Mouse (Mus musculus) myocyte (in vitro differentiated cells): Measurements from ENCODE around the gene Dnttip2. TPM values are rescaled to one million over a fixed set of nuclear protein-coding genes. Genes with fewer than 3 reads are reported as not detected.
"Not testable (repeated sequence)": the region's sequence is repeated elsewhere in the genome, so short reads cannot be mapped to it uniquely, and the experiment has no call there.

Experiments
- H3K27me3 ChIP-seq: one replicate; pipeline ENCODE4 v1.6.1; 2011; ENCODE audit not compliant: control insufficient read depth, insufficient read depth, insufficient read length
- H3K36me3 ChIP-seq: one replicate; pipeline ENCODE4 v1.6.1; 2011; ENCODE audit not compliant: control insufficient read depth, insufficient read depth
- H3K4me2 ChIP-seq: one replicate; pipeline ENCODE4 v1.6.1; 2011; ENCODE audit warnings: low read depth, control low read depth
- H3K4me3 ChIP-seq: one replicate; pipeline ENCODE4 v1.5.1; 2011; ENCODE audit warnings: mild to moderate bottlenecking, control low read depth, moderate library complexity
- H3K79me2 ChIP-seq: one replicate; pipeline ENCODE4 v1.6.1; 2011; ENCODE audit not compliant: control insufficient read depth, insufficient read depth
- H3ac ChIP-seq: one replicate; pipeline ENCODE4 v1.6.1; 2011; ENCODE audit not compliant: control insufficient read depth, insufficient read length
- CEBPB ChIP-seq: IDR thresholded peaks from 2 replicates; pipeline ENCODE4 v1.6.1; 2011; ENCODE audit warnings: mild to moderate bottlenecking, moderate library complexity; ENCODE audit not compliant: poor library complexity, insufficient read depth, severe bottlenecking
- E2F4 ChIP-seq: IDR thresholded peaks from one replicate; pipeline ENCODE4 v1.6.1; 2011; ENCODE audit warnings: mild to moderate bottlenecking, control low read depth, moderate library complexity; ENCODE audit not compliant: insufficient read depth
- MAX ChIP-seq: IDR thresholded peaks from one replicate; pipeline ENCODE4 v1.6.1; 2011; ENCODE audit warnings: low read depth, mild to moderate bottlenecking, control low read depth
- MYOD1 ChIP-seq, 3 experiments: IDR thresholded peaks; one replicate each; pipeline ENCODE4 v1.6.1; 2011; ENCODE audit warnings: control low read depth in 2 of 3, low read depth in 2 of 3, mild to moderate bottlenecking in 2 of 3, moderate library complexity in 1 of 3; ENCODE audit not compliant: insufficient read length in 2 of 3, control insufficient read depth in 1 of 3
- MYOG ChIP-seq, 3 experiments: IDR thresholded peaks; one replicate each; pipeline ENCODE4 v1.6.1; 2011; ENCODE audit warnings: control low read depth in 2 of 3, low read depth in 2 of 3, mild to moderate bottlenecking in 2 of 3; ENCODE audit not compliant: insufficient read length in 2 of 3, control insufficient read depth in 1 of 3, insufficient read depth in 1 of 3
- POLR2A ChIP-seq: IDR thresholded peaks from one replicate; pipeline ENCODE4 v1.6.1; 2011; ENCODE audit warnings: low read depth, mild to moderate bottlenecking, control low read depth, moderate library complexity; ENCODE audit not compliant: insufficient read length
- POLR2AphosphoS2 ChIP-seq: IDR thresholded peaks from one replicate; pipeline ENCODE4 v1.6.1; 2011; ENCODE audit warnings: low read depth, control low read depth; ENCODE audit not compliant: insufficient read length
- REST ChIP-seq: IDR thresholded peaks from one replicate; pipeline ENCODE4 v1.6.1; 2011; ENCODE audit warnings: mild to moderate bottlenecking, control low read depth, moderate library complexity; ENCODE audit not compliant: insufficient read depth, insufficient read length
- SRF ChIP-seq: IDR thresholded peaks from one replicate; pipeline ENCODE4 v1.6.1; 2011; ENCODE audit warnings: low read depth; ENCODE audit not compliant: control insufficient read depth, insufficient read length
- TCF12 ChIP-seq: IDR thresholded peaks from one replicate; pipeline ENCODE4 v1.6.1; 2011; ENCODE audit warnings: mild to moderate bottlenecking, control low read depth; ENCODE audit not compliant: poor library complexity, insufficient read depth, severe bottlenecking
- TCF3 ChIP-seq: IDR thresholded peaks from one replicate; pipeline ENCODE4 v1.6.1; 2011; ENCODE audit warnings: low read depth, control low read depth; ENCODE audit not compliant: insufficient read length
- USF1 ChIP-seq: IDR thresholded peaks from one replicate; pipeline ENCODE4 v1.6.1; 2011; ENCODE audit warnings: low read depth, mild to moderate bottlenecking, control low read depth, moderate library complexity
- polyA plus RNA-seq: library from polyadenylated mRNA; unstranded; fragments of >200 nt; fragmentation: generic; extraction: Trizol; gene quantifications from one replicate; pipeline ENCODE4 v1.2.1, GENCODE M21; 2012; ENCODE audit warnings: missing spikeins

Gene Dnttip2
- polyA plus RNA-seq, 1 experiment: 18.5 TPM

DNA sequence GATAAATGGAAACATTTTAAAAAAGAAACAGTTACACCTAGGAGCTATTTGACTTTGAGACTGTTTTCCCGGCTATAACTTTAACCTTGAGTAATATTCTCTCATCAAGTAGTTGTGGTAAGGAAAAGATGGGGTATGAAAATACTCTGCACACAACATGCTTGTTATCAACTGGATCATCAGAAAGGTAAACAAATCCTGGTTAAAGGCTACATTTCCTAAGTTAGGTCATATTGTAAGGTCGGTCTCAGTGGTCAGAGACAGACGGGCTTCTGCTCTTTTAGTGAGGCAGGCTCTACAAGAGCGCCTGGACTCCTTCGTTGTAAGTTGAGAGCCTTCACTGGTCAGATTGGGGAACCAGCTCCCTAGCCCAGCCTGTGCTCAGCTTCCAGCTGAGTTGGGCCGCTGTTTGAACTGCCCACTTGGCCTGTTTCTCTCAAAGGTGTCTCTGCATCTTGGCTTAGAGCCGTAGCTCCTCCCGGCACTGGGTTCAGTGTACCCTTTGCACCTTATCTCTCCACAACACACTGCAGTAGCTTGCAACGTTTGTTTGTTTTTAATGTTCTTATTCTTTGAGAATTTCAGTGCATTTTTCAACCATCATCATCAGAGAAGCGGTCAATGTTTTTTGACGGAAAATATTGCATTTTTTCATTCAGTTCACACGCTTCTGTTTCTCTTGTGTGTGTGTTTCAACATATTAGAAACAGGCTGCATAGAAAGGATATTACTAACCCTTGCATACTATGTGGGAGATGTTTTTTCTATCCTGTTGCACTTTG is 27.0 kb upstream of the Dnttip2 start:
- peak overlapping the region; percentile 37 for H3K4me3 ChIP-seq
- H3ac ChIP-seq: no peak overlapping the region
- TF ChIP-seq E2F4 (no peak), CEBPB (no peak), SRF (no peak), MYOD1 (IDR thresholded peaks at IDR 0.05; ENCODE audit: control insufficient read depth in 1 of 3, insufficient read length in 2 of 3, low read depth in 2 of 3) (no peak), TCF12 (no peak), REST (no peak), MYOG (IDR thresholded peaks at IDR 0.05; ENCODE audit: control insufficient read depth in 1 of 3, insufficient read depth in 1 of 3, insufficient read length in 2 of 3, low read depth in 2 of 3) (no peak), POLR2AphosphoS2 (no peak), MAX (no peak), USF1 (no peak), TCF3 (no peak), POLR2A (no peak)
- no peaks in the 10 kb centered on the region for H3K36me3 ChIP-seq
- peaks cover 50% of the 10 kb centered on the region for H3K79me2 ChIP-seq
- peak overlapping the region; percentile 75 for H3K4me2 ChIP-seq
- H3K27me3 ChIP-seq: no peaks in the 10 kb centered on the region

DNA sequence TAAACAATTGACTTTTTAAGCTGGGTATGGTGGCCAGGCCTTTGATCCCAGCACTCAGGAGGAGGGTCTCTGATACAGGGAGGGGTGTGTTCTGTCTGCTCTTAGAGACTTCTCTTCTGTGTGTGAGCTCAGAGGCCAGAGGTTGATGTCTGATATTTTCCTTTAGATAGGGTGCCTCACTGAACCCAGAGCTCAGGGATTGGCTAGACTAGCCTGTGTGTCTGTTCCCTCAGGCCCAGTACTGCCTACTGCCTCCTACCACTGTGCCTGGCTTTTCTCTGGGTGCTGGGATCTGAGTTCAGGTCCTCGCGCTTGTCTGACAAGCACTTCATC is 26.5 kb upstream of the Dnttip2 start:
- Histone ChIP-seq H3K4me3 (peak overlapping the region; percentile 37), H3K79me2 (peaks cover 54% of the 10 kb centered on the region), H3K36me3 (no peaks in the 10 kb centered on the region), H3ac (no peak overlapping the region), H3K27me3 (no peaks in the 10 kb centered on the region), H3K4me2 (peak overlapping the region; percentile 75)
- TF ChIP-seq MYOD1 (IDR thresholded peaks at IDR 0.05; ENCODE audit: control insufficient read depth in 1 of 3, insufficient read length in 2 of 3, low read depth in 2 of 3) (no peak), MYOG (IDR thresholded peaks at IDR 0.05; ENCODE audit: control insufficient read depth in 1 of 3, insufficient read depth in 1 of 3, insufficient read length in 2 of 3, low read depth in 2 of 3) (no peak), REST (no peak), SRF (no peak), POLR2A (no peak), MAX (no peak), CEBPB (no peak), USF1 (no peak), TCF12 (no peak), TCF3 (no peak), E2F4 (no peak), POLR2AphosphoS2 (no peak)

DNA sequence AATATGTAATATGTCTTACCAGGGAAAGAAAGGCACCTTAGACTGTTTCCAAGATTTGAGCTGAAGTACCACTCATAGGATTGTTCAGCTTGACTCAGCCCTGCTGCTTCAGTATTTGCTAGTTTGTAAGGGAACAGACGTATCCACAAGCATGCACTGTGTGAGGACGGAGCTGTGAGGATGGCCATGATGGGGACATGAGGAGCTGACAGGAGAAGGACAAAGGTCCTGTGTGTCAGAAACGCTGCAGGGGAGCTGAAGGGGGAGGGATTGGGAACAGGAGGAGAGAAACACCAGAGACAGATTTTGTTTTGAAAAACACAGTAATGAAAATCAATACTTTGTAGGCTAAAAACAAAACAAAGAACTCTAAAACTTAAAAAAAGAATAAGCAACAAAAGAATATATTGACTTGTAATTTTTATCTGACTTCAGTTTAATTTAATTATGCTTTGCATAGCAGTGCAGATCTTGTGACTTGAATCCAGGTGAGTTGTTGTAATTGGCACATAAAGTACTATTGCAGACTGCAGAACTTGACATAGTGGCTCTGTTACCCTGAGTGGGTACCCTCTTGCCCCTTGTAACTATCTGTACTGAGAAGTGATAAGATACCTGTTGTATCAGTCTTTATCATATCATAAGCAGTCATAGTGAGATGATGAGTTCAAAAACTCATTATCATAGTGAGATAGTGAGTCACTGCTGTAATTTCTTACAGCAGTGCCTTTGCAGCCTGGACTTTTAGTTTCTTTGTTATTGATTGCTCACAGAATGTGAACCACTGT is 21.5 kb upstream of the Dnttip2 start:
- no peak overlapping the region for H3ac ChIP-seq
- TF ChIP-seq REST: no peak
- no peak for TF ChIP-seq TCF12
- TF ChIP-seq E2F4: no peak
- no peak for TF ChIP-seq USF1
- no peak for TF ChIP-seq SRF
- TF ChIP-seq MYOG (IDR thresholded peaks at IDR 0.05; ENCODE audit: control insufficient read depth in 1 of 3, insufficient read depth in 1 of 3, insufficient read length in 2 of 3, low read depth in 2 of 3): no peak
- TF ChIP-seq POLR2AphosphoS2: no peak
- TF ChIP-seq MYOD1 (IDR thresholded peaks at IDR 0.05; ENCODE audit: control insufficient read depth in 1 of 3, insufficient read length in 2 of 3, low read depth in 2 of 3): no peak
- TF ChIP-seq CEBPB: no peak
- no peak for TF ChIP-seq POLR2A
- H3K36me3 ChIP-seq: no peaks in the 10 kb centered on the region
- peaks cover 47% of the 10 kb centered on the region for H3K79me2 ChIP-seq
- no peak overlapping the region for H3K4me3 ChIP-seq
- no peaks in the 10 kb centered on the region for H3K27me3 ChIP-seq
- no peak overlapping the region for H3K4me2 ChIP-seq

DNA sequence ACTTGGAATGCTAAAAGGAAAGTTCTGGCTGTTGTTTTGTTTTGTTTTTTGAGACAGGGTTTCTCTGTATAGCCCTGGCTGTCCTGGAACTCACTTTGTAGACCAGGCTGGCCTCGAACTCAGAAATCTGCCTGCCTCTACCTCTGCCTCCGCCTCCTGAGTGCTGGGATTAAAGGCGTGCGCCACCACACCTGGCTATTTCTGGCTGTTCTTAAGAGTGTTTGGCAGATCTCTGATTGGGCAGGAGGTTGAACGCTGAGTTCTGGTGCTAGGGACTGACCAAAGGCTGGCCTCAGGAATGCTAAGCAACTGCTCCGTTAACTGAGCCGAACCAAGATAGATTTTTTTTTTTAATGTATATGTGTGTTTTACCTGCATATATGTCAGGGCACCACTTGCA is 20.1 kb upstream of the Dnttip2 start:
- H3ac ChIP-seq, H3K27me3 ChIP-seq, H3K4me3 ChIP-seq, H3K36me3 ChIP-seq, H3K4me2 ChIP-seq: not testable (repeated sequence)
- peaks cover 34% of the 10 kb centered on the region for H3K79me2 ChIP-seq
